Mouse (Mus musculus): ENCODE data around the gene Olfr263. TPM values are rescaled to one million over a fixed set of nuclear protein-coding genes. Genes with fewer than 3 reads are reported as not detected.

Olfr263 gene
- polyA plus RNA-seq, 1 experiment from 2014 or later = not detected

DNA sequence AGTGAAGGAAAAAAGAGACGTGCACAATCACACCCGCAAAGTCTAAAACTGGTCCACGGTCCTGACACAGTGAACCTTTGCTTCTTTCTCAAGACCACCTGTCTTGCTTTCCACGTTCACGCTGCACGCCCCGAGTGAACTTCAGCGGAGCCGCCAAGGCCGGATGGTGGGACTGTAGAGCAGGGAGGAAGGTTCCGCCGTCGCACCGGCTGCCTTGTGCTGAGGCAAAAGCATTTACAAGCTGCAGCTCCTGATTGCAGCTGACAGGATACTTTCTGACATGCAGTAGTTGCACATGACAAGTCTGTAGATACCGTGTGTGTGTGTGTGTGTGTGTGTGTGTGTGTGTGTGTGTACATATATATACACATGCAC lies 41.7 kb downstream of the Olfr263 start:
- Histone ChIP-seq H3K4me3 (replicated peaks) (peak overlapping the region; percentile 63), H3K4me1 (peaks cover 25% of the 10 kb centered on the region), H3K27ac (no peak overlapping the region), H3K9ac (no peak overlapping the region), H3K4me2 (peak overlapping the region; percentile 64), H3K9me3 (replicated peaks) (no peaks in the 10 kb centered on the region), H3K27me3 (no peaks in the 10 kb centered on the region), H3K36me3 (no peaks in the 10 kb centered on the region)
- no peak for ATAC-seq (replicated peaks; ENCODE audit: low FRiP score)
- 7% methylated on average over 15 of the region's 15 CpGs for WGBS

DNA sequence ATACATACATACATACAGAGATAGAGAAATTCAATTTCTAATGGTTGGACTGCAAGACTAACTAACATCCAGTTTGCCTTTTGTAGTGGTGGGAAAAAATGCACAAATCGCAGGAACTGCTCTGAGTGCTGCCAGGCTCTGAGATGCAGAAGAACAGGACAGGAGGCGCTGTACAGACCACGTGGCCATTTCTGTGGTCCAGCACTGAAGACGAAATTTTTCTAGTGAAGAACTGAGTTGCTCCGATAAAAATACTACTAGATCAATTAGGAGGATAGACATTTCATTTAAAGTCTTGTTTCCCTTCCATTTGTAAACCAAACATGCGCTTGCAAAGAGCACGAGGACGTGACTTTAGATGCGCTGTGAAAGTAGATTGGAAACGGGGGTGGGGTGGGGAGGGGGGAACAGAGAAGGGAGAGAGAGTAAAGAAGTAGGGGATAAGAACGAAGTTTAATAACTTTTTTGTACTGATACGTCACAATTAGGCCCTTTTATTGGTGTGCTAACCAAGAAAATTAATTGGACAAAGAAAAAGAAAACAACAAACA lies 42.2 kb downstream of the Olfr263 start:
- Histone ChIP-seq H3K36me3 (no peaks in the 10 kb centered on the region), H3K27me3 (no peaks in the 10 kb centered on the region), H3K4me2 (peak overlapping the region; percentile 64), H3K27ac (peak overlapping the region; percentile 23; the same call in 1 of the 2 replicates), H3K9ac (0 out of 2 replicates have a peak overlapping the region, but pooled peaks have one; percentile 31), H3K4me1 (peaks cover 25% of the 10 kb centered on the region), H3K9me3 (replicated peaks) (no peaks in the 10 kb centered on the region), H3K4me3 (replicated peaks) (peak overlapping the region; percentile 63)
- under 1% methylated on average over 12 of the region's 12 CpGs for WGBS
- 0 out of 2 replicates have a peak, but pooled peaks have one; percentile 29 for ATAC-seq (replicated peaks; ENCODE audit: low FRiP score)

GRCm38 (mm10) chr13:21172241-21173027 lies 43.0 kb downstream of the Olfr263 start:
- no peaks in the 10 kb centered on the region for H3K9me3 ChIP-seq (replicated peaks)
- peak overlapping the region; percentile 63 for H3K4me3 ChIP-seq (replicated peaks)
- H3K36me3 ChIP-seq = no peaks in the 10 kb centered on the region
- H3K4me1 ChIP-seq = peaks cover 25% of the 10 kb centered on the region
- 0 out of 2 replicates have a peak overlapping the region, but pooled peaks have one; percentile 35 for H3K9ac ChIP-seq
- H3K4me2 ChIP-seq = peak overlapping the region; percentile 64
- peak; percentile 71 for ATAC-seq (replicated peaks; ENCODE audit: low FRiP score)
- no peaks in the 10 kb centered on the region for H3K27me3 ChIP-seq
- 1% methylated on average over 16 of the region's 16 CpGs for WGBS
- H3K27ac ChIP-seq = peak overlapping the region; percentile 77

DNA sequence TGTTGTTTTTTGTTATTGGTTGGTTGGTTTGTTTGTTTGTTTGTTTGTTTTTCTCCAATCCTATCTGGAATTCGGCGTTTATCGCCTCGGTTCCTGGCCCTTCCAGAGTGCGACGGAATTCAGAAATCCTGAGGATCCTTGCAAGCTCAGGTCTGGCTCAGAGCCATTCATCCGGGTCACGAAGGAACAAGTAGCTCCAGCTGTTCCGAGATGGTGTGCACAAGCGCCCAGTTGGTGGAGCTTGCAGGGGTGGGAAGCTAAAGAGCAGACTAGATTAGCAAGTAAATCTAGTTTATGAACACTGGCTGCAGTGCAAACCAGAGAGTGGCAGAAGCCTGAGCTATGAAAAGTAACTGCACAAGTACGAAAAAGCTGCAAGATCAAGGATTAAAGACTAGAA lies 43.6 kb downstream of the Olfr263 start:
- ATAC-seq (replicated peaks; ENCODE audit: low FRiP score) = peak; percentile 68
- peak overlapping the region; percentile 77 for H3K27ac ChIP-seq
- H3K36me3 ChIP-seq = no peaks in the 10 kb centered on the region
- H3K27me3 ChIP-seq = no peaks in the 10 kb centered on the region
- H3K4me3 ChIP-seq (replicated peaks) = peak overlapping the region; percentile 63
- under 1% methylated on average over 11 of the region's 11 CpGs for WGBS
- peaks cover 26% of the 10 kb centered on the region for H3K4me1 ChIP-seq
- no peaks in the 10 kb centered on the region for H3K9me3 ChIP-seq (replicated peaks)
- peak overlapping the region; percentile 64 for H3K4me2 ChIP-seq
- peak overlapping the region; percentile 35; the same call in 1 of the 2 replicates for H3K9ac ChIP-seq

- Histone ChIP-seq H3K36me3 (peaks cover 1% of the 10 kb centered on the region; the same call in 1 of the 2 replicates), H3K4me3 (replicated peaks) (no peak overlapping the region), H3K9me3 (replicated peaks) (no peaks in the 10 kb centered on the region), H3K4me1 (peaks cover 33% of the 10 kb centered on the region), H3K27ac (no peak overlapping the region), H3K27me3 (no peaks in the 10 kb centered on the region), H3K4me2 (no peak overlapping the region), H3K9ac (no peak overlapping the region)
- ATAC-seq (replicated peaks; ENCODE audit: low FRiP score) = no peak
- 84% methylated on average over 11 of the region's 11 CpGs for WGBS
Measured at GRCm38 (mm10) chr13:21176733-21177132, 47.3 kb downstream of the Olfr263 start.

GRCm38 (mm10) chr13:21177657-21178056 lies 48.2 kb downstream of the Olfr263 start:
- no peak overlapping the region for H3K4me3 ChIP-seq (replicated peaks)
- 66% methylated on average over 5 of the region's 5 CpGs for WGBS
- no peak overlapping the region for H3K4me2 ChIP-seq
- peak overlapping the region; percentile 51 for H3K27ac ChIP-seq
- no peaks in the 10 kb centered on the region for H3K27me3 ChIP-seq
- peaks cover 38% of the 10 kb centered on the region for H3K4me1 ChIP-seq
- ATAC-seq (replicated peaks; ENCODE audit: low FRiP score) = no peak
- H3K36me3 ChIP-seq = peaks cover 10% of the 10 kb centered on the region
- no peak overlapping the region for H3K9ac ChIP-seq
- no peaks in the 10 kb centered on the region for H3K9me3 ChIP-seq (replicated peaks)

GRCm38 (mm10) chr13:21178364-21178763 lies 48.9 kb downstream of the Olfr263 start:
- ATAC-seq (replicated peaks; ENCODE audit: low FRiP score) = no peak
- WGBS = 82% methylated on average over 5 of the region's 5 CpGs
- H3K9ac ChIP-seq = no peak overlapping the region

DNA sequence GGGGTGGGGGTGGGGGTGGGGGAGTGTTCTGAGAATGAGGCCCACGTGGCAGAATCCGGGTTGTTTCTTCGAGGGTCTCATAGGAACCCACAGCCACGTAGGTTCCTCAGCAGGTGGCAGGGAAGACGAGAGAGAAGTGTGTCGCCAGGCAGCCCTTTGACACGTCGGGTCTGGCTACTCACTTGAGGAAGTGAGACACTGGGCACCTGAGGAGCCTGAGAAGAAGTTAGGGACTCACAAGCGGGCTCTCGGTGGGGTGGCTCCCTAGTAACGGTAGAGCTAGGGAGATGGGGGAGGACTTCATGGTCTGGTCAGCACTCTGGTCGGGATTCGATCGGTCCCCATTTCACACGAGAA lies 49.9 kb downstream of the Olfr263 start, which contains the start of gene Trim27:
Gene Trim27 (plus strand): TSS at position 79 of the 357 bp plus-strand sequence.
- Histone ChIP-seq H3K4me3 (replicated peaks) (peak within 1 kb of the TSS; percentile 78), H3K36me3 (peaks cover 27% of the 10 kb centered on the region)

More at GRCm38 (mm10) chr13:21178364-21178763, 48.9 kb downstream of the Olfr263 start:
- Histone ChIP-seq H3K9me3 (replicated peaks) (no peaks in the 10 kb centered on the region), H3K27ac (peak overlapping the region; percentile 51), H3K36me3 (peaks cover 17% of the 10 kb centered on the region), H3K4me3 (replicated peaks) (no peak overlapping the region), H3K4me2 (peak overlapping the region; percentile 86; the same call in 1 of the 2 replicates), H3K27me3 (no peaks in the 10 kb centered on the region), H3K4me1 (peaks cover 42% of the 10 kb centered on the region)

DNA sequence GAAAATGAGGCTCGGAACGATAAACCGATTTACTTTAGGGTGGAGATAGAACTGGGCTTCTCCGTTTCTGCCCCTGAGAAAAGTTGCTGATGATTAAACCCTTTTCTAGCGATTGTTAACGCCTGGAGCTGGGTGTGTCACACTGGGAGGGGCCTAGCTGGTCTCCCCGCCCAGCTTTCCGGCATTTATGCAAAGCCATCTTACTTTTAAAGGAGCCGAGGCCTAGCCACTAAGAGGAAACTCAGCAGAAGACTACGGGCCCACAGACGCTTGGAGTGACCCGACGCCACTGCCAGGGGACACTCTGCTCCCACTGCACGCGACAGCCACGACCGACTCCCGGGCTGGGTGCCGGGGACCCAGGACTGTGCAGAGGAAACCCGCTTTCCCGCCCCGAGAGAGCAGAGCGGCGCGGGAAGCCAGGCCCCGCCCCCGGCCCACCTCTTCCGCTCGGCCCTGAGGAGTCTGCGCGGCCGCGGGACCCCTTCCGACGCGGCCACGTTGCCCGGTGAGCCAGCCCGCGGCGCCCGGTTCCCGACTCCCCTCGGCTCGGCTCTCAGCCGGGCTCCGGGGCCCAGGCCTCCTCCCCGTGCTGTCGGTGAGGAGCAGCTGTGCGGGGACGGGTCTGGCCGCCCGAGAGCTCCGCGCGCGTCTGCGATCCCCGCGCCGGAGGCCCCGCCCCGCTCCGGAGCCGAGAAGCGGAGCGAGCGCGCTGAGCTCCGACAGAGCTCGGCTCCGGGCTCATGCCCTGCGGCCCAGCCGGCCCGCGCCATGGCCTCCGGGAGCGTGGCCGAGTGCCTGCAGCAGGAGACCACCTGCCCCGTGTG lies 50.5 kb downstream of the Olfr263 start:
- Histone ChIP-seq H3K4me1 (peaks cover 40% of the 10 kb centered on the region), H3K36me3 (peaks cover 31% of the 10 kb centered on the region), H3K4me2 (peak overlapping the region; percentile 86), H3K9ac (peak overlapping the region; percentile 91), H3K4me3 (replicated peaks) (peak overlapping the region; percentile 78), H3K27me3 (no peaks in the 10 kb centered on the region), H3K9me3 (replicated peaks) (no peaks in the 10 kb centered on the region), H3K27ac (peak overlapping the region; percentile 98)
- ATAC-seq (replicated peaks; ENCODE audit: low FRiP score) = peak; percentile 98
- under 1% methylated on average over 79 of the region's 80 CpGs for WGBS

More for the DNA sequence above, 49.9 kb downstream of the Olfr263 start, which contains the start of gene Trim27:
- Histone ChIP-seq H3K27ac (peak within 1 kb of the TSS; percentile 98), H3K27me3 (no peaks in the 10 kb centered on the region), H3K9me3 (replicated peaks) (no peaks in the 10 kb centered on the region), H3K4me2 (peak within 1 kb of the TSS; percentile 86), H3K4me1 (peaks cover 39% of the 10 kb centered on the region), H3K9ac (peak within 1 kb of the TSS; percentile 91)
- ATAC-seq (replicated peaks; ENCODE audit: low FRiP score) = peak; percentile 59
- under 1% methylated on average over 15 of the region's 15 CpGs for WGBS

- peak; percentile 26 for ATAC-seq (replicated peaks; ENCODE audit: low FRiP score)
- Histone ChIP-seq H3K9me3 (replicated peaks) (no peaks in the 10 kb centered on the region), H3K36me3 (peaks cover 40% of the 10 kb centered on the region), H3K4me2 (peak overlapping the region; percentile 86), H3K27me3 (no peaks in the 10 kb centered on the region), H3K9ac (peak overlapping the region; percentile 91), H3K27ac (peak overlapping the region; percentile 98), H3K4me3 (replicated peaks) (peak overlapping the region; percentile 78), H3K4me1 (peaks cover 49% of the 10 kb centered on the region)
- under 1% methylated on average over 70 of the region's 71 CpGs for WGBS
Measured at GRCm38 (mm10) chr13:21180551-21181530, 51.4 kb downstream of the Olfr263 start.

DNA sequence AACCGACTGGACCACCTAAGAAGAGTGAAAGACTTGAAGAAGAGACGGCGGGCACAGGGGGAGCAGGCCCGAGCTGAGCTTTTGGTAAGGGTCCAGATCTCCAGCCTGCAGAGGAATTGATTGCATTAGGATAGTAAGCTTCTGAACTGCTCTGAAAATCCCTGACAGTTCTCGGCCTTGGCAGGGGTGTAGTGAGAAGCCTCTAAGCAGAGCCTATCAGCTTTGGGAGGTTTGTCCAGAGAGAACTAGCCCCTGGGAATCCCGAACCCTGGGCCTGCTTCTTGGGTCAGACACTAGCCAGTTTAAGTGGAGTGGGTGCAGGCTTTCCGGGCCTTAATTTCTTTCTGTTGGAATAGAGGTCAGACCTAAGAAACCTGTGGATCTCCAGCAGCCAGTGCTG lies 52.6 kb downstream of the Olfr263 start:
- H3K36me3 ChIP-seq = peaks cover 52% of the 10 kb centered on the region
- no peak for ATAC-seq (replicated peaks; ENCODE audit: low FRiP score)
- WGBS = 78% methylated on average over 7 of the region's 7 CpGs

More for the DNA sequence above, 52.6 kb downstream of the Olfr263 start:
- H3K9ac ChIP-seq = peak overlapping the region; percentile 91
- peak overlapping the region; percentile 86 for H3K4me2 ChIP-seq
- H3K27me3 ChIP-seq = no peaks in the 10 kb centered on the region
- H3K4me3 ChIP-seq (replicated peaks) = peak overlapping the region; percentile 78
- no peaks in the 10 kb centered on the region for H3K9me3 ChIP-seq (replicated peaks)
- H3K4me1 ChIP-seq = peaks cover 51% of the 10 kb centered on the region
- no peak overlapping the region for H3K27ac ChIP-seq
